Mouse (Mus musculus): ENCODE results near the gene Stard3nl.

Stard3nl gene

DNA sequence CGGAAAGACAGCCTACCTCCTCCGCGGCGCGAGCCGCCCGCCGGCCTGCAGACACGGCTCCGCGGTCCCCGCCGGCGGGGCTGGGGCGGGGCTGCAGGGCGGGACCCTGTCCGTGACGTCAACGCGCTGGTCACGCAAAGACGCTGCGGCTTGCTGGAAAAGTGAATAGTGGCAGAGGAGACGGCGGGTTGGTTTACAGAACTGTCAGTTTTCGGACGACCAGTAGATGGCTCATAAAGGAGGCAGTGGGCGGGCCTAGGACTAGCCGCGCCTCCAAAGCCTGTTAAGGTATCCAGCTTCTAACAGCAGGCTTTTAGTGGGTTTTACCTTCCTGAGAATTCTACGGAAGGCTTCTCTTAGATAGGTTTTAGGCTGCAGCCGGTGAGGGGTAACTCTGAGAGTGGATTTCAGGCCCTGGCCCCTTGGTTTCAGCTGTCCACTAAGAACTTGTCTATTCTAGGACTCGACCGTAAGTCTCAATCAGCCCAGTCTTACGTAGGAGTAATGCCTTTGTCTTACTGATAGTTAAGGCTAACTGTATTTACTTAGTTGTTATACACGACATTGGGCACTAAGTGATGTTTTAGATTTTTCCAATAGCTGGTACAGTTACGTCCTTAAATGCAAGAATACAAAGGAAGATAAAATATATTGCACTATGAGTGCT is at the start of gene Stard3nl:
Stard3nl (minus strand) TSS at position 108 of the 667 bp plus-strand sequence.
- DNase-seq (ENCODE audit: low read depth, low spot score), result peak; percentile 99

DNA sequence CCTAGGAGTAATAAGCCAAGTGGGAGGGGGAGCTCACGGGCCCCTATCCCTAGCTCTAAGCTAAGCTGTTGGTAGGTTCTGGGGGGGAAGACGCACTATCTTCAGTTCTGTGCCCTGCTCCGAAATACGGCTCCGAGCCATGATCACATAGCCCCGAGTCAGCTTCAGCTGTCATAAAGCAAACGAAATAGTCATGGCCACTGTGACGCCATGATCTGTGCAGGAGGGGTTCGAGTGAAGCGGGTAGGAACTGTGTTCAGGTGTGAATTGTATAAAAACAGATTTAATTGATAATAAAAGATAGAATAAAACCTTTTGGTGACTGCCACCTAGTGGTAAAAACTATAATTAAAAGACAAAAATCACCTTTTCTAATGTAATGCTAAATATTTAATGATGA is 42.4 kb upstream of the Stard3nl start:
- peak; percentile 26 for DNase-seq (ENCODE audit: low read depth, low spot score)

DNA sequence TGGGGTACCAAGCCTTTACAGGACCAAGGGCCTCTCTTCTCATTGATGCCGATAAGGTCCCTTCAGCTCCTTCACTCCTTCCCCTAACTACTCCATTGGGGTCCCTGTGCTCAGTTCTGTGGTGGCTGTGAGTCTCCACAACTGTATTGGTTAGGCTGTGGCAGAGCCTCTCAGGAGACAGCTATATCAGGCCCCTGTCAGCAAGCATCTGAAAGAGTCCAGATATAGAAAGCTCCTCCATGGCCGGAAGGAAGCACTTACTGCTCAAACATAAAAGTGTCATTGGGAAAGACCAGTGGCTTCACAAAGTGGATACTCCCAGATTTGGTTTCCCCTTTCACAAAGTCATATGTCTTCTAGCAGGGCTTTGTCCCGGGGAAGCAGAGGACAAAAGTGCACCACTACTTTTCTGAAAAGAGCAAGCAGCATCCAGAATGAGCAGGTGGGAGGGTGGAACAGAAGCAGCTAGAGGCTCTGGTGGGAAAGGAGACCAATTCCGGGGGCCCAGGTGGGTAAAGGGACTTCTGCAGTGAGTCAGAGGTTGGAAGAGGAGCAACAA is 34.3 kb upstream of the Stard3nl start:
- no peak for DNase-seq (ENCODE audit: low read depth, low spot score)

DNA sequence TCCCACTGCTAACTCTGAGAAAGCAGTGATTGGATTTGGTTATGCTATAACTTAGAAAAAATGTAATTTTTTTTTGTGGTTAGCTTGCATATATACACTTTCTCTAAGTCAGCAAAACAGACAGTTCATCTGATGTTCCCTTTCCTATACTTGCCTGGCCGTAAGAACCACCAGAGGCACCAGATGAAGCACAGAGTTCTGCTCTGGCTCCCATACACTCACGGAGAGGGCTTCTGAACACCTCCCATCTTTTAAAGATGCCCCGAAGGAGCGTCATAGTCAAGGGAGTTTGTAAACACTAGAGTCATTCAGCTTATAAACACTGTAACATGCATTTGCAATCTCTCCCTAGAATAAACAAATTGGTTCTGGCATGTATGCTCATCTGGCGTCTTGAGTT is 32.5 kb upstream of the Stard3nl start:
- no peak for DNase-seq (ENCODE audit: low read depth, low spot score)

DNA sequence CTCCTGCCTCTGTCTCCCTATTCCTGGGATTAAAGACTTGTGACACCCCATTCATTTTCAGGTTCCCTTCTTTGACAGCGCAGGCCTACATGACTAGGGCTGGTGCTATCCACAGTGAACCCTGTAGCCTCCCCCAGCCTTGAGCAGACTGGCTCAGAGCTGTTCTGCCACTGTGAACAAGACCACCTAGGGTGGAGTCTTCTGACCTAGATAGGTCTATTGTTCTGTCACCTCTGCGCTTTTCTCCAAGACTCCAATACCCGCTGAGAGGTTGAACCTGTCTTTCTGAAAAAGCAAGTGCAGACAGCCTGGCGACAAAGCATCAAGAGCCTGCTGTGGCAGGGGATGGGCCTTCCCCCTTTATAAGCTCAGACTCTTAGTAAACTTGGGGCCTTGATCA is 29.0 kb upstream of the Stard3nl start:
- peak; percentile 82 for DNase-seq (ENCODE audit: low read depth, low spot score)

DNA sequence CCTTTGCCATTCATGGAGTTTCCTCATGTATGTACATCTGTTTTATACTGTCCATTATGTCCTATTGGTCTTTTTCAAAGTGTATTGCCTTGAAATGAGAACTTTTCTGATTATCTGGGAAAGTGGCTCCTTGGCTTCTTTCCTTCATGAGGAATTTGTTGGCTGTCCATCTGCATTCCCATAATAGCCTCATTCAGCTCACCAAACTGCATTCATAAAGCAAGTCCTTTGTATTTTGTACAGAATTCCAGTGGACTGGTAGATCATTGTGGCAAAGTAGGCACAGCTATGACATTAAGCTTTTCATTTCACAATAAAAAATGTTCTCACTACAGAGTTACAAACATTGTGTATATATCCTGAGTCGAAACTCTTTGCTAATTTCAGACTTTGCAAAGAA is 26.9 kb upstream of the Stard3nl start:
- DNase-seq (ENCODE audit: low read depth, low spot score), result no peak

DNA sequence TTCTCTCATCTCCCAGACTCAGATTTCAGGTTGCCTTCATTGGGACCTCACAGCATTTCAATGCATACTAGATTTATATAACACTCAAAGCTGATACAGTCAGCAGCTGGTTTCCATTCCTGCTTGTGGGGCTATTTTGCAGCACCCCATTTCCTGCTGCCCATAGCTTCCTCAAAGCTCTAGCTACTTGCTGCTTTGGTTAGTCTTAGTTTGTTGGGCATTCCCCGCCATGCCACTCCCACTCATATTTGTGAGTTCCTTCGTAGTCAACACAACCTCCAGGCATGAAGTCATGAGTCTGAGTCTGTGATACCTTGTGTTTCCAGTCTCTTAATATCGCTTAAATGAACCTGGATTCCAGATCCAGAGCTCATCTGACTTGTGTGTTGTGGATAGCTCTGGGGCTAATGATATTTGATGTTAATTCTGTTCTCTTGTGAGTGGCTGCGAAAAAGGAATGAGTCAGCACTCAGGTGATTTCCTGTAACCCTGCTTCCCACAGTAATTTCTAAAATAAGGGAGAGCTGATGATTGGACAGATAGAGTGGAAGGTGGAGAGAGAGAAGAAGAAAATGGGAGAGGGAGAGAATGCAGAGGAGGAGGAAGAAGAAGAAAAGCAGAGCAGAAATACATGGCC is 22.4 kb upstream of the Stard3nl start:
- DNase-seq (ENCODE audit: low read depth, low spot score), result no peak

DNA sequence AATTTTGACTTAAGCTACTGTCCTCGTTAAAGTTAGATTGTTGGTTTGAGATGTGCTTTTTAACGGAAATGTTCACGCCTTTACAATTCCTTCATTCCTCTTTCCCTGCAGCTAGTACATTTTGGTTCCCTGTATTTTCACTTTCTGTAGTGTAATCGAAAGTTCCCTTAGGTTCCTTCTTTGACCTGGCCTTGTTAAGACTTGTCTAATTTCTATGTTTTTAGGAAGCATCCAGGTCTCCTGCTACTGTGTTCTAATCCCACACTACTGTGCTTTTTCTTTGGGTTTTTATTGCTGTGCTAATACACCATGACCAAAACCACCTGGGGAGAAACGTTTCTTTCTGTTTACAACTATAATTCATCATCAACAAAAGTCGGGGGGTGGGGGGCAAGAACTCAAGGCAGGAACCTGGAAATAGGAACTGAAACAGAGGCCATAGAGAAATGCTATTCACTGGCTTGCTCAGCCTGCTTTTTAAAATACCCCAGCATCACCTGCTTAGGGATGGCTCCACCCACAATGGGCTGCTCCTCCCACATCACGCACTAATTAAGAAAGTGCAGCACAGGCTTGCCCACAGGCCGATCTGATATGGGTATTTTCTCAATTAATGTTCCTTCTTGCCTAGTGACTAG is 20.4 kb upstream of the Stard3nl start:
- no peak for DNase-seq (ENCODE audit: low read depth, low spot score)

DNA sequence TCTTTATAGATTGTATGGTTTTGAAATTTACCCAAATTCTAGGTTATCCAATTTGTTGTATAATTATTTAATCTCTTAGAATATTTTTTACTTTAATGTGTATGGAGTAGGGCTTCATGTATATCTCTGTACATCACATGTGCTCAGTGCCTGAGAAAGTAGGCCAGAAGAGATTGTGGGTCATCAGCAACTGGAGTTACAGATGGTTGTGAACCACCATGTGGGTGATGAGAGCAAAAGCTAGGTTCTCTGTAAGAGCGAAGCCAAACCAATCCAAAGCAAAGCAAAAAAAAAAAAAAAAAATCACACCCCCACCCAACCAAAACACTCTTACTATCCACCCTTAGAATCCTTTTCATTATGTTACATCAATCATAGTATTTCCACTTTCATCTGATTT is 19.7 kb upstream of the Stard3nl start:
- no peak for DNase-seq (ENCODE audit: low read depth, low spot score)

DNA sequence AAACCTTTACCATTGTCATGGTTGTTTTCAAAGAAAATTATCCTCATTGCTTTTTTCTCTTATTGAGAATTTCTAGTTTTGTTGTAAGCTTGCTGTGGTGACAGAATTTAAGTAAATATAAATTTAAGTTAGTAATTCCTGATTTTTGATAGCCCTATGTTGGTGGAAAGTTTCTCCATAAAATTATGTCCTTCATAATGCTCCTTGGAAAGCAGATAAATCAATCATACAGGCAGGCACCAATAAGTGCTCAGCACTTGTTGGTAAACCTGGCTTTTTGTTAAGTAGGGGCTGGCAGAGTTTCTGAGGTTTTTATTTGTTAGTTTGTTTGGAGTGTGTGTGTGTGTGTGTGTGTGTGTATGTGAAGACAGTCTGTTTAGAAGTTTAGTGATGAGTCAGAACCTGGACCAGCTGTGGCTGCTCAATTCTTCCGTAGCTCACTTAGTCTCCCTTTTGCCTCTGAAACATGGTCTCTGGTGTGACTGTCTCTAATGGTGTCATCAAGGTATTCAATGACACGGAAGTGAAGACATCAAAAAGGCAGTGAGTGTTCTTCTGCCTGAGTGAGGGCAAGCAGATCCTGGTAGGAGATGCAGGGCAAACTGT is 16.8 kb upstream of the Stard3nl start:
- no peak for DNase-seq (ENCODE audit: low read depth, low spot score)

DNA sequence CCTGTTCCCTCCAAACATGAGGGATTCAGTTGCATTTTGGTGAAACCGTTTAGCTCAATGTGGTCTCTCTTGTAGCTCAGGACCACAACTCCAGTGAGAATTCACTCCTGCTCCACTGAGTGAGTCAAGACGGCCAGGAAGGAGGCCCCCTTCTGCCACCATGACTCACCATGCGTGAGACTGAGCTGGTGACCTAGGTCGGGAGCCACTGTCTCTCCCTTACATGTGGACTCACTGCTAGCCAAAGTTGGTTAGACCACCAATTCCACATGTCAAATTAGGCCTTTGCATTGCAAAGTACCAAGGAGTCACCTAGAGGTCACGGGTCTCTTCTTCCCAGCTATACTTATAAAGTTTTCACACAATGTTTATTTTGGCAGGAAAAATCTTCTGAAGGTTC is 16.3 kb upstream of the Stard3nl start:
- no peak for DNase-seq (ENCODE audit: low read depth, low spot score)

DNA sequence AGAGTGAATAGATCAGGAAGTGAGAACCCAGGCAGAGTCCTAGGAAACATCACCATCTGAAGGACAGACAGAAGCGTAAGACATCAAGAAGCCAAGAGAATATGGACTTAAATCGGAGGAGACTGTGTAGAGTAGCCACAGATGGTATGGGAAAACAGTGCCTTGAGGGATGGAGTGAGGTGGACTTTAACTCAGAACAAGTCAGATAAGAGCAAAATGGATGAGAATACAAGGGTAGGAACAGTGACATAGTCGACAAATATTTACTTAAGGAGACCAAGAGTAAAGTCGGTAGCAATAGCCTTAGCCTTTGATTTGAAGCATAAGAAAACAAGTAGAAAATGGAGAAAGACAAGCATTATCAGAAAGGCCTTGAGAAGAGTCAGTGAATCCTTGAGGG is 15.1 kb upstream of the Stard3nl start:
- no peak for DNase-seq (ENCODE audit: low read depth, low spot score)

DNA sequence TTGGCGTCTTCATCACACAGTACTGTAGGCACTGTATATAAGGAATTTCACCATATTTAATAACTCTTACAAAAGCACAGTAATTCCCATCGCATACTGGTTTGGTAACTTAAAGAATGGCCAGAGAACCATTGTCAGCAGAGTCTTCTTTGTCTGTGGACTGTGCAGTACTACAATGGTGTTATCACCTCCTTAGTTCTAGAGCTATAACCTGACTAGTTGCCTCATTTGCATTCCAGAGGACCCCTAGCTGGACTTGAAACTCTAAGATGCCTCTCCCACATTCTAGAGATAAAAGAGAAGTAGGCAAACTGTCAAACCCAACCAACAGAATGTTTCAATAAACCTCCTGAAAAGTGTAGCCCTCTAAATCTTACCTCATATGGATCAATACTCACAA is 12.4 kb upstream of the Stard3nl start:
- DNase-seq (ENCODE audit: low read depth, low spot score), result no peak

DNA sequence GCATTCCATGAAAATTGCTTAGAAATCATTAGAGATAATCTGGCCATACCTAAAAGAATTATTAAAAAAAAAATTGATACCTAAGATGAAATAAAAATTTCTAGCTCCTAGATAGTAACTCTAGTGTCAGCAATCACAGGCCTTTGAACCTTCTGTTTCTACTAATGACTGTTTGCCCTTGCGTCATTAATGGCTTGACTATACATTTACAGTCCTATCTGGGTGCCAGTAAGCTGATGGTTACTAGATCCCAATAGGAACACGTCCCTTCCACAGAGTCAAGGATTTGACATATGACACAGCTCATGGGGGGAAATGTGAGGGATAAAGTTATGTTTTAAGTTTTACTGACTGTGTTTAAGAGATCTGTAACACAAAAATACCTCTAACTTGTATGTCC is 9.0 kb upstream of the Stard3nl start:
- no peak for DNase-seq (ENCODE audit: low read depth, low spot score)

DNA sequence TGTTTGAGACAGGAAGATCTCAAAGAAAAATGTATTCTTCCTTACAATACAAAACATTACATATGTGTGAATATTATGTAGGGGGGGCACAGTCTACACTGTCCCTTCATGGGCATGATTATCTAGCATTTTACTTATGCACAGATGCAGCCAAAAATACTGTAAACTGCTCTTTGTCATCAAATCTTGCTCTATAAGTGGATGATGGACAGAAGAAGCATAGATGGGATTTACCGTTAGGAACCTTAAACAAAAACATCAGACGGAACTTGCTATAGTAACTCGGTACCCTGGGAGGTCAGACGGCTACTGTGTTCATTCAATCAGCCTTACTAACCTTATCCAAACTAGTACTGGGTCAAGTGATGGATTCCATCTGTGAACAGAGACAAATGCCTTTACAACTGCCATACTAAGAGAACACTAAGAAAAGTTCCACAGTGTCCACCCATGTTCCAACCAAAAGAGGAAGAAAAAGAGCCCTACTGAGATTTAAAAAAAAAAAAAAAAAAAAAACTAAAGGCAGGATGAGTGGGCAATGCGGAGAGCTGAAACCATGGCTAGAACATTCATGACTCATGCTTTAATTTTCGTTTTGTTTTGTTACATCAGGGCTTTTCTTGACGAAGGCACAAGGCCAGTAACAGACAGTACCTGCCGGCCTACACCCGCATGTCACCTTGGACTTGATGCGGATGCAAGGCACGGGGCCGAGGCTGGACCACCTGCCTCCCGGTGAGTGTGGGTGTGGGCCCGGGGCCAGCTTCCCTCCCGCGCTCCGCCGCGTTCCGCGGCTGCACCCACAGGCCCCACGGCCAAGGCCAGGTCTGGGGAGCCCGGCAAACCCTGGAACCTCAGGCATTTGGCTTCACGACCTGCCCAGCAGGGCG is 552 bp downstream of the Stard3nl start:
- no peak for DNase-seq (ENCODE audit: low read depth, low spot score)

DNA sequence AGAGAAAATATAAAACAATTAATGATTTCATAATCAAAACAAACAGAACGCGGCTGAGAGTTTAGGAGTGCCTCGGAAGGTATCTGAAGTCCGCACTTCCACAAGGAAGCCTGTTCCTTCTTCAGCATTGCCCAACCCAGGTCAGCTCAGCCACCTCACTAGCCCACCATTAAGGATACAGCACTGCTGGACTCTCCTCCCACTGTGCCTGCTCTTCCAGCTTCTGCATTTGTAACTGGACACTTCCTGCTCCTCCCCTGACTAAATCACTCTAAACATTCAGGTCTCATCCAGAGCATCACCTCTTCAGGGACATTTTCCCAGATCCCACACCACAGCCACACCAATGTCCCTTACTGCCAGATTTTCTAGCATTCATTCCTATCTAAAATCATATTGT is 1.4 kb downstream of the Stard3nl start:
- DNase-seq (ENCODE audit: low read depth, low spot score), result no peak

DNA sequence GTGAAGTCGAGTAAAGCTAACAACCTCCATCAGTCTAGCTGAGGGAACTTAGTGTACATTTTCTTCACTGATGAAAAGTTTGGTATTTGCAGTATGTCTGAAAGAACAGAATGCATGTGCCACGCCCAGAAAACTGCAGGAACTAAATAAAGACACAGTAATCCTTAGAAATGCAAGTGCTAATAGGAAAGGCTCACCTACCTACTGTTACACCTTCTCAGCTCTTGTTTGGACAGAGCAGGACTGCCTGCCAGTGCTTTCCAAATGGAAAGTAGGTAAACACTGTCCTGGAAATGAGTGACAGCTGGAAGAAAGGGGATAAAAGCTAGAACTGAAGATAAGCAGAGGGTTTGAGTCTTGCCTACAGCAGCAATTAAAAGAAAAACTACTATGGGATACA is 1.9 kb downstream of the Stard3nl start:
- DNase-seq (ENCODE audit: low read depth, low spot score), result peak; percentile 55

DNA sequence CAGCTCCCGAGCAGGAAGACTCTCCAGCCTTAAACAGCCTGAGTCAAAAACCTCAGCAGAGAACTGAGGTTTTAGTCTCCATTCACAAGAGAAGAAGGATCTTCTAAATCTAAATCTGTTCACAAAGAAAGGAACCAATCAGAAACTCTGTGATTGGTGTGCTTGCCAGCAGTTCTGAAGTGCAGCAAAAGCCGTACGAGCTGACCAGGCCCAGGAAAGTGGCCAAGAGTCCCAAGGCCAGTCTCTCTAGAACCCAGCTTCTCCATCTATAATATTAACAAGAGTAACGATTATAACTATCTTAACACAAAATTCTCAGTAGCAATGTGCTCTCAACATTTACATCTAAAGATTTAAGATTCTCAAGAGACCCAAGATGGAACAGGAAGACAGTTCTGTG is 4.0 kb downstream of the Stard3nl start:
- DNase-seq (ENCODE audit: low read depth, low spot score), result no peak

DNA sequence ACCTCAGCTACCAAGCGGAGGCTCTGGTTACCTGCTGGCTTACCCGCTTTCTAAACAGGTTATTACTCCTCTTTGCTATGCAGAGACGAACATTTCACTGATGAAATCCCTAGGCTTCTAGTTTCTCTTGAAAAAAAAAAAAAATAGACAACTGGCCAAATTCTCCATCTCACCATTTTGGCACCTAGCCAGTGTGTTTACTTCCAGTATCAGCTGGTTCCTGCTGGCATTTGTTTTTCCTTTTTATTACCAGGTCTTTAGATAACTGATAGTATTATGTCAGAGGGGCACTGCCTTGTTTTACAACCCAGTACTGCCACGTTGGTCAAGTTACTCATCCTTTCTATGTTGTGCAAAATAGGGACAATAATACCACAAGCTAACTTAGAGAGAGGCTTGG is 5.3 kb downstream of the Stard3nl start:
- DNase-seq (ENCODE audit: low read depth, low spot score), result no peak

DNA sequence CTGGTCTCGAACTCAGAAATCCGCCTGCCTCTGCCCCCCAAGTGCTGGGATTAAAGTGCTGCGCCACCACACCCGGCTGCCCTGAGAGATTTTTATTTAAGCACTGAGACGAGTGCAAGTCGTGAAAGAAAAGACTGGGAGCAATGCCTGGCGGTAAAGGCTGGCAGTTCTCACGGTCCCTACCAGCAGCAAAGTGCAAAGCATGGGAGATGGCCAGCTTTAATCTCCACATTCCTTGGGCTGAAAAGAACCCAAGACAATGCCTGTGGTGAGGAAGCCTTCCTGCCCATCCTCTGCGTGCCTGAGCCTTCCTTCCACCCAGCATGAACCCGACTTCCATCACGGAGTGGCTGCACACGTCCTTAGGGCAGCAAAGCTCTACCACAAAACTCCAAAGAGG is 5.7 kb downstream of the Stard3nl start:
- peak; percentile 55 for DNase-seq (ENCODE audit: low read depth, low spot score)

DNA sequence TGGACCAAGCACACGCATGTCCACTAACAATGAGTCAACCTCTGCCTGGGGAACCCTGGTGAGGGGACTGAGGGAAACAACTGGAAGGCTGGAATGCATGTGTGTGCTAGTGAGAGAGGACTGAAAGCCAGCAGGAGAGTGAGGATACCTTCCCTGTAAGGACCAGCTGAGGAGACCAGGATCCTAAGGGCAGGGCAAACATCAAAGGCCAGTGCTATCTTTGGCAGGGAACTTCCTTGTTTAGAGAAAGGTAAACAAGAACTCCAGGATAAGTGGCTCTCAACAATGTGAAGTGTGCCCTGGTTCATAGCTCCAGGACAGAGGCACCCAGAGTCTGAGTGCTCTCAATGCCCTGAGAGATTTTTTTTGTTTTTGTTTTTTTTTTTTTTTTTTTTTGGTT is 6.2 kb downstream of the Stard3nl start:
- DNase-seq (ENCODE audit: low read depth, low spot score), result no peak

Data from ZHBTc4 (cell line).